Mouse (Mus musculus) kidney, adult 2 months (tissue): ENCODE measurements around the gene Slc25a44.

ENCODE experiments used
- CTCF ChIP-seq: fragments of 200-500 bp; conservative IDR thresholded peaks from 2 replicates; pipeline ENCODE4 v1.5.1; 2011; ENCODE audit warnings: low read depth, mild to moderate bottlenecking, control low read depth, low read length, moderate library complexity, mixed read lengths; ENCODE audit not compliant: insufficient read depth, insufficient read length
- POLR2A ChIP-seq: fragments of 200-500 bp; IDR thresholded peaks from one replicate; pipeline ENCODE4 v1.6.1; 2011; ENCODE audit warnings: low read depth, low read length, control low read depth

- TF ChIP-seq POLR2A (no peak), CTCF (no peak)
These were observed 23.5 kb upstream of the Slc25a44 start for GRCm38 (mm10) chr3:88448443-88448842.
